In genomic region chr2:150786251-150787180, GRCm38 (mm10) we compare ENCODE assay signal across 8 mouse cellular contexts. TPM values are rescaled to one million over a fixed set of nuclear protein-coding genes. Genes with fewer than 3 reads are reported as not detected.
A peak's percentile ranks its signal among the peaks of the same experiment; 100 is the strongest.
DNase-seq lines count a peak whose midpoint lies in the region; ATAC-seq and TF ChIP-seq lines count a peak whose summit lies in the region.

Pygb (plus strand) TSS chr2:150786735.

- H3K9ac ChIP-seq in kidney, embryonic 15.5 days, result peak within 1 kb of the TSS; percentile 65
- peak within 1 kb of the TSS; percentile 67 for H3K9ac ChIP-seq in liver, adult 2 months (ENCODE audit: low read depth, low read length)
- peak within 1 kb of the TSS; percentile 66 for H3K9ac ChIP-seq in stomach, embryonic 15.5 days

- peaks cover 21% of the 10 kb centered on the region for H3K79me2 ChIP-seq in C2C12 (ENCODE audit: control insufficient read depth, insufficient read depth)
- H3K79me2 ChIP-seq in liver, adult 2 months (ENCODE audit: control insufficient read depth, insufficient read depth, low read length), result no peaks in the 10 kb centered on the region
- no peaks in the 10 kb centered on the region for H3K79me2 ChIP-seq in myocyte (ENCODE audit: control insufficient read depth, insufficient read depth)

- H3K4me2 ChIP-seq in kidney, embryonic 15.5 days, result peak within 1 kb of the TSS; percentile 87
- H3K4me2 ChIP-seq in myocyte (ENCODE audit: low read depth), result peak within 1 kb of the TSS; percentile 78
- peak within 1 kb of the TSS; percentile 80 for H3K4me2 ChIP-seq in stomach, embryonic 15.5 days

- H3K4me1 ChIP-seq in heart, embryonic 10.5 days, result peaks cover 30% of the 10 kb centered on the region
- peaks cover 44% of the 10 kb centered on the region for H3K4me1 ChIP-seq in kidney, embryonic 15.5 days
- H3K4me1 ChIP-seq in liver, adult 2 months (ENCODE audit: control insufficient read depth, insufficient read depth, low read length), result peaks cover 6% of the 10 kb centered on the region
- peaks cover 23% of the 10 kb centered on the region for H3K4me1 ChIP-seq in stomach, embryonic 15.5 days

- WGBS in heart, embryonic 10.5 days, result 2% methylated on average over 56 of the region's 58 CpGs
- 1% methylated on average over 58 of the region's 58 CpGs for WGBS in kidney, embryonic 15.5 days
- 2% methylated on average over 56 of the region's 58 CpGs for WGBS in liver, adult 2 months
- under 1% methylated on average over 58 of the region's 58 CpGs for WGBS in stomach, embryonic 15.5 days

- DNase-seq in brain, adult 2 months (ENCODE audit: low read depth, low spot score), result peak; percentile 96
- peak; percentile 97 for DNase-seq in heart, embryonic 10.5 days (ENCODE audit: low spot score)
- DNase-seq in liver, adult 2 months (ENCODE audit: extremely low read depth, low read depth, low spot score), result peak; percentile 73

- peak; percentile 99 for ATAC-seq in erythroblast, adult 5-6 weeks (replicated peaks; ENCODE audit: low FRiP score, poor library complexity, severe bottlenecking)
- ATAC-seq in kidney, embryonic 15.5 days (replicated peaks; ENCODE audit: low FRiP score), result peak; percentile 96
- peak; percentile 96 for ATAC-seq in stomach, embryonic 15.5 days (ENCODE audit: insufficient read depth, low FRiP score, low read depth)

- no peaks in the 10 kb centered on the region for H3K27me3 ChIP-seq in C2C12 (ENCODE audit: control insufficient read depth, insufficient read depth, insufficient read length)
- H3K27me3 ChIP-seq in heart, embryonic 10.5 days (ENCODE audit: insufficient read depth, poor library complexity, severe bottlenecking), result no peaks in the 10 kb centered on the region
- no peaks in the 10 kb centered on the region for H3K27me3 ChIP-seq in kidney, embryonic 15.5 days
- no peaks in the 10 kb centered on the region for H3K27me3 ChIP-seq in liver, adult 2 months (ENCODE audit: control insufficient read depth, insufficient read depth, low read length)
- H3K27me3 ChIP-seq in myocyte (ENCODE audit: control insufficient read depth, insufficient read depth, insufficient read length), result no peaks in the 10 kb centered on the region
- H3K27me3 ChIP-seq in stomach, embryonic 15.5 days (replicated peaks), result no peaks in the 10 kb centered on the region

- no peaks in the 10 kb centered on the region for H3K79me3 ChIP-seq in C2C12 (ENCODE audit: low read depth)

- H3K4me3 ChIP-seq in C2C12 (ENCODE audit: insufficient read depth, poor library complexity, severe bottlenecking) (peak within 1 kb of the TSS; percentile 79), myocyte (peak within 1 kb of the TSS; percentile 74)
- peak within 1 kb of the TSS; percentile 76 for H3K4me3 ChIP-seq in heart, embryonic 10.5 days
- peak within 1 kb of the TSS; percentile 85 for H3K4me3 ChIP-seq in kidney, embryonic 15.5 days (replicated peaks)
- H3K4me3 ChIP-seq in liver, adult 2 months (ENCODE audit: insufficient read depth, low read depth, low read length), result peak within 1 kb of the TSS; percentile 91
- H3K4me3 ChIP-seq in stomach, embryonic 15.5 days (replicated peaks), result peak within 1 kb of the TSS; percentile 87

- no peak for TF ChIP-seq CTCF in C2C12 (IDR thresholded peaks at IDR 0.05; ENCODE audit: control insufficient read depth, insufficient read depth, insufficient read length)
- TF ChIP-seq CTCF in liver, adult 2 months (IDR thresholded peaks at IDR 0.05; ENCODE audit: low read depth, low read length), result no peak

- H3K27ac ChIP-seq in heart, embryonic 10.5 days, result peak within 1 kb of the TSS; percentile 93
- H3K27ac ChIP-seq in kidney, embryonic 15.5 days, result peak within 1 kb of the TSS; percentile 90
- no peak within 1 kb of the TSS for H3K27ac ChIP-seq in liver, adult 2 months (replicated peaks; ENCODE audit: insufficient read depth, low read depth, low read length)
- peak within 1 kb of the TSS; percentile 87 for H3K27ac ChIP-seq in stomach, embryonic 15.5 days

- H3K9me3 ChIP-seq in heart, embryonic 10.5 days, result no peaks in the 10 kb centered on the region
- no peaks in the 10 kb centered on the region for H3K9me3 ChIP-seq in kidney, embryonic 15.5 days (replicated peaks)
- no peaks in the 10 kb centered on the region for H3K9me3 ChIP-seq in stomach, embryonic 15.5 days

- H3ac ChIP-seq in C2C12 (ENCODE audit: control insufficient read depth, insufficient read length, low read depth), result peak within 1 kb of the TSS; percentile 100
- peak within 1 kb of the TSS; percentile 3 for H3ac ChIP-seq in myocyte (ENCODE audit: control insufficient read depth, insufficient read length)

- H3K36me3 ChIP-seq in C2C12 (ENCODE audit: control insufficient read depth, insufficient read depth) (peaks cover 3% of the 10 kb centered on the region), myocyte (ENCODE audit: control insufficient read depth, insufficient read depth) (no peaks in the 10 kb centered on the region)
- peaks cover 4% of the 10 kb centered on the region; the same call in 1 of the 2 replicates for H3K36me3 ChIP-seq in heart, embryonic 10.5 days
- peaks cover 6% of the 10 kb centered on the region; the same call in 1 of the 2 replicates for H3K36me3 ChIP-seq in kidney, embryonic 15.5 days
- H3K36me3 ChIP-seq in liver, adult 2 months (ENCODE audit: control insufficient read depth, insufficient read depth, low read length), result no peaks in the 10 kb centered on the region
- no peaks in the 10 kb centered on the region for H3K36me3 ChIP-seq in stomach, embryonic 15.5 days

- TF ChIP-seq POLR2A in liver, adult 2 months (IDR thresholded peaks at IDR 0.05; ENCODE audit: extremely low read depth, insufficient read depth, low read length), result peak; percentile 69
- peak; percentile 87 for TF ChIP-seq POLR2A in myocyte (IDR thresholded peaks at IDR 0.05; ENCODE audit: insufficient read length, low read depth)

TF ChIP-seq in C2C12, 6 proteins besides CTCF, POLR2A, EP300 and RAD21:
- TF ChIP-seq CEBPB (IDR thresholded peaks at IDR 0.05; ENCODE audit: low read depth) (no peak), USF1 (IDR thresholded peaks at IDR 0.05; ENCODE audit: low read depth) (no peak), MYOG (IDR thresholded peaks at IDR 0.05; ENCODE audit: control insufficient read depth, extremely low read depth, insufficient read length) (no peak), MYOD1 (IDR thresholded peaks at IDR 0.05; ENCODE audit: control insufficient read depth, insufficient read length, low read depth) (no peak), MAX (IDR thresholded peaks at IDR 0.05) (no peak), FOSL1 (IDR thresholded peaks at IDR 0.05; ENCODE audit: insufficient read depth, low read length, poor library complexity, severe bottlenecking) (no peak)

TF ChIP-seq in myocyte, 11 proteins besides CTCF, POLR2A, EP300 and RAD21:
- TF ChIP-seq CEBPB (IDR thresholded peaks at IDR 0.05; ENCODE audit: insufficient read depth, poor library complexity, severe bottlenecking) (no peak), POLR2AphosphoS2 (IDR thresholded peaks at IDR 0.05; ENCODE audit: insufficient read length, low read depth) (peak; percentile 88), SRF (IDR thresholded peaks at IDR 0.05; ENCODE audit: control insufficient read depth, insufficient read length, low read depth) (peak; percentile 67)

RNA-seq across cellular contexts. Expression of gene Pygb, which starts in this region (rescaled TPM):
- polyA plus RNA-seq in C2C12 (2012; fragmentation: generic; extraction: Trizol), result 39.0 TPM
- 2.1 and 2.3 TPM in 2 replicates for total RNA-seq in erythroblast, adult 5-6 weeks (2015; ENCODE audit: low replicate concordance)
- total RNA-seq in erythroblast, adult 5-6 weeks (2017; ENCODE audit: low replicate concordance), result 6.6 and 8.8 TPM in 2 replicates
- 112 and 182 TPM in 2 replicates for polyA plus RNA-seq in heart, embryonic 10.5 days (2016; fragmentation: Nextera tagmentation; extraction: Ambion mirVana)
- polyA plus RNA-seq in kidney, embryonic 15.5 days (2015; fragmentation: Nextera tagmentation; extraction: Ambion mirVana), result 77.3 and 88.3 TPM in 2 replicates
- 4.8 and 6.0 TPM in 2 replicates for total RNA-seq in liver, adult 2 months (2014; rRNA removed)
- 2.5 and 3.3 TPM in 2 replicates for polyA plus RNA-seq in liver, adult 2 months (2012; rRNA removed)
- 23.8 TPM for polyA plus RNA-seq in myocyte (2012; fragmentation: generic; extraction: Trizol)
- 97.5 and 99.4 TPM in 2 replicates for polyA plus RNA-seq in stomach, embryonic 15.5 days (2015; fragmentation: Nextera tagmentation; extraction: Ambion mirVana)
